Mouse (Mus musculus) liver, postnatal 0 days (tissue): ENCODE data around the gene Ano1. TPM values are rescaled to one million over a fixed set of nuclear protein-coding genes. Genes with fewer than 3 reads are reported as not detected.

Experiments used
- ATAC-seq: fragments of 200-750 bp; cut with Nextera tagmentation; 2 replicates; pipeline ENCODE4 v1.8.0; 2017; ENCODE audit warnings: mild to moderate bottlenecking, moderate library complexity
- DNase-seq: peaks from one replicate; pipeline ENCODE4 v3.0.0-alpha.2; 2016
- H3K27ac ChIP-seq: fragments of 300-500 bp; sonication (generic); 2 replicates; pipeline ENCODE4 v1.5.1; 2014; ENCODE audit warnings: antibody characterized with exemption, moderate library complexity, mild to moderate bottlenecking, low read depth
- H3K27me3 ChIP-seq: fragments of 300-500 bp; sonication (generic); 2 replicates; pipeline ENCODE4 v1.6.1; 2014; ENCODE audit warnings: low read length, control low read depth, mixed read lengths; ENCODE audit not compliant: insufficient read depth
- H3K36me3 ChIP-seq: fragments of 300-500 bp; sonication (generic); replicated peaks from 2 replicates; pipeline ENCODE4 v1.6.1; 2014; ENCODE audit warnings: mild to moderate bottlenecking, control low read depth, low read length, moderate library complexity, mixed read lengths; ENCODE audit not compliant: insufficient read depth
- H3K4me1 ChIP-seq: fragments of 300-500 bp; sonication (generic); 2 replicates; pipeline ENCODE4 v1.6.1; 2014; ENCODE audit warnings: antibody characterized with exemption, mild to moderate bottlenecking, control low read depth; ENCODE audit not compliant: insufficient read depth
- H3K4me2 ChIP-seq: fragments of 300-500 bp; sonication (generic); 2 replicates; pipeline ENCODE4 v1.6.1; 2014; ENCODE audit warnings: low read depth, mild to moderate bottlenecking, low read length, moderate library complexity, mixed read lengths
- H3K4me3 ChIP-seq: fragments of 300-500 bp; sonication (generic); 2 replicates; pipeline ENCODE4 v1.5.1; 2014; ENCODE audit warnings: low read depth, low read length
- H3K9ac ChIP-seq: fragments of 300-500 bp; sonication (generic); replicated peaks from 2 replicates; pipeline ENCODE4 v1.6.1; 2014; ENCODE audit warnings: mild to moderate bottlenecking, moderate library complexity
- H3K9me3 ChIP-seq: fragments of 300-500 bp; sonication (generic); 2 replicates; pipeline ENCODE4 v1.6.1; 2016; ENCODE audit warnings: mild to moderate bottlenecking, control low read depth, low read length, mixed read lengths
- CTCF ChIP-seq: sonication (generic); IDR thresholded peaks from 2 replicates; pipeline ENCODE4 v1.5.1; 2016; ENCODE audit warnings: antibody characterized with exemption, low read depth
- EP300 ChIP-seq: IDR thresholded peaks from 2 replicates; pipeline ENCODE4 v1.6.1; 2016; ENCODE audit warnings: antibody characterized with exemption, low read depth, mild to moderate bottlenecking
- WGBS: fragments of 180-500 bp; shearing (Covaris S2); extraction: QIAGEN DNeasy Blood & Tissue Kit; methylation state at CpG from one replicate; pipeline ENCODE4 v1.1.7; 2014; ENCODE audit not compliant: insufficient replicate concordance; 5-methylcytosine and 5-hydroxymethylcytosine counted together
- polyA plus RNA-seq: library from polyadenylated mRNA; unstranded; fragments of >200 nt; fragmentation: Nextera tagmentation; extraction: Ambion mirVana; gene quantifications from 2 replicates; pipeline ENCODE4 v1.2.1, GENCODE M21; 2015

Ano1 gene
- polyA plus RNA-seq, 1 experiment from 2014 or later: 1.1 TPM

GRCm38 (mm10) chr7:144647547-144647946, 104.2 kb downstream of the Ano1 start:
- TF ChIP-seq EP300: no peak
- no peak for TF ChIP-seq CTCF
- no peak overlapping the region for H3K4me3 ChIP-seq
- no peak overlapping the region for H3K27ac ChIP-seq
- H3K4me1 ChIP-seq: no peaks in the 10 kb centered on the region
- H3K36me3 ChIP-seq: no peaks in the 10 kb centered on the region
- no peak overlapping the region for H3K4me2 ChIP-seq
- WGBS: 46% methylated on average over 5 of the region's 5 CpGs
- DNase-seq (no peak), ATAC-seq (no peak)
- H3K9me3 ChIP-seq: no peaks in the 10 kb centered on the region
- H3K27me3 ChIP-seq: no peaks in the 10 kb centered on the region
- H3K9ac ChIP-seq: no peak overlapping the region

- Histone ChIP-seq H3K27me3 (no peaks in the 10 kb centered on the region), H3K9ac (no peak overlapping the region), H3K4me3 (no peak overlapping the region), H3K4me2 (no peak overlapping the region), H3K9me3 (no peaks in the 10 kb centered on the region), H3K4me1 (no peaks in the 10 kb centered on the region), H3K36me3 (no peaks in the 10 kb centered on the region), H3K27ac (no peak overlapping the region)
- 87% methylated on average over 1 of the region's 1 CpGs for WGBS
- ATAC-seq: no peak
- no peak for TF ChIP-seq EP300
- no peak for TF ChIP-seq CTCF
- no peak for DNase-seq
These were observed 111.0 kb downstream of the Ano1 start for GRCm38 (mm10) chr7:144640817-144641216.

GRCm38 (mm10) chr7:144636000-144636399, 115.8 kb downstream of the Ano1 start:
- Histone ChIP-seq H3K36me3 (no peaks in the 10 kb centered on the region), H3K27me3 (no peaks in the 10 kb centered on the region), H3K4me3 (no peak overlapping the region), H3K27ac (no peak overlapping the region), H3K4me2 (no peak overlapping the region), H3K4me1 (no peaks in the 10 kb centered on the region), H3K9me3 (no peaks in the 10 kb centered on the region), H3K9ac (no peak overlapping the region)
- DNase-seq (no peak), ATAC-seq (no peak)
- 22% methylated on average over 2 of the region's 2 CpGs for WGBS
- TF ChIP-seq EP300: no peak

GRCm38 (mm10) chr7:144634875-144635274, 116.9 kb downstream of the Ano1 start:
- H3K27ac ChIP-seq: no peak overlapping the region
- no peaks in the 10 kb centered on the region for H3K36me3 ChIP-seq
- no peak overlapping the region for H3K4me3 ChIP-seq
- DNase-seq (no peak), ATAC-seq (no peak)
- H3K9ac ChIP-seq: no peak overlapping the region
- H3K4me1 ChIP-seq: no peaks in the 10 kb centered on the region
- no peaks in the 10 kb centered on the region for H3K9me3 ChIP-seq
- no peak overlapping the region for H3K4me2 ChIP-seq
- TF ChIP-seq EP300: no peak
- TF ChIP-seq CTCF: no peak
- H3K27me3 ChIP-seq: no peaks in the 10 kb centered on the region; the same call in 1 of the 2 replicates
- WGBS: 66% methylated on average over 6 of the region's 6 CpGs

- no peak overlapping the region for H3K9ac ChIP-seq
- no peak for DNase-seq
- ATAC-seq: no peak
These were observed 117.3 kb downstream of the Ano1 start for GRCm38 (mm10) chr7:144634450-144634849.

GRCm38 (mm10) chr7:144632321-144632720, 119.5 kb downstream of the Ano1 start:
- Histone ChIP-seq H3K36me3 (no peaks in the 10 kb centered on the region), H3K27me3 (peaks cover 6% of the 10 kb centered on the region; the same call in 1 of the 2 replicates), H3K9ac (no peak overlapping the region), H3K4me1 (no peaks in the 10 kb centered on the region), H3K9me3 (no peaks in the 10 kb centered on the region), H3K4me2 (no peak overlapping the region), H3K27ac (no peak overlapping the region), H3K4me3 (no peak overlapping the region)
- DNase-seq: no peak
- TF ChIP-seq EP300: no peak
- TF ChIP-seq CTCF: no peak
- no peak for ATAC-seq

More at GRCm38 (mm10) chr7:144634450-144634849, 117.3 kb downstream of the Ano1 start:
- Histone ChIP-seq H3K27me3 (no peaks in the 10 kb centered on the region; the same call in 1 of the 2 replicates), H3K4me2 (no peak overlapping the region), H3K4me1 (no peaks in the 10 kb centered on the region), H3K27ac (no peak overlapping the region), H3K9me3 (no peaks in the 10 kb centered on the region), H3K36me3 (no peaks in the 10 kb centered on the region), H3K4me3 (no peak overlapping the region)
- no peak for TF ChIP-seq EP300
- no peak for TF ChIP-seq CTCF
- WGBS: 66% methylated on average over 3 of the region's 3 CpGs

- no peak overlapping the region for H3K27ac ChIP-seq
- 41% methylated on average over 3 of the region's 3 CpGs for WGBS
- H3K27me3 ChIP-seq: peaks cover 6% of the 10 kb centered on the region; the same call in 1 of the 2 replicates
- no peaks in the 10 kb centered on the region for H3K36me3 ChIP-seq
- H3K4me2 ChIP-seq: no peak overlapping the region
- DNase-seq (no peak), ATAC-seq (no peak)
- H3K4me3 ChIP-seq: no peak overlapping the region
- H3K9ac ChIP-seq: no peak overlapping the region
- no peak for TF ChIP-seq CTCF
- no peak for TF ChIP-seq EP300
- H3K4me1 ChIP-seq: no peaks in the 10 kb centered on the region
- no peaks in the 10 kb centered on the region for H3K9me3 ChIP-seq
These were observed 121.2 kb downstream of the Ano1 start for GRCm38 (mm10) chr7:144630622-144631021.
